Mouse (Mus musculus): ENCODE measurements around the gene Rmnd5a.
"Not testable (repeated sequence)": the region's sequence is repeated elsewhere in the genome, so short reads cannot be mapped to it uniquely, and the experiment has no call there.

Gene Rmnd5a

DNA sequence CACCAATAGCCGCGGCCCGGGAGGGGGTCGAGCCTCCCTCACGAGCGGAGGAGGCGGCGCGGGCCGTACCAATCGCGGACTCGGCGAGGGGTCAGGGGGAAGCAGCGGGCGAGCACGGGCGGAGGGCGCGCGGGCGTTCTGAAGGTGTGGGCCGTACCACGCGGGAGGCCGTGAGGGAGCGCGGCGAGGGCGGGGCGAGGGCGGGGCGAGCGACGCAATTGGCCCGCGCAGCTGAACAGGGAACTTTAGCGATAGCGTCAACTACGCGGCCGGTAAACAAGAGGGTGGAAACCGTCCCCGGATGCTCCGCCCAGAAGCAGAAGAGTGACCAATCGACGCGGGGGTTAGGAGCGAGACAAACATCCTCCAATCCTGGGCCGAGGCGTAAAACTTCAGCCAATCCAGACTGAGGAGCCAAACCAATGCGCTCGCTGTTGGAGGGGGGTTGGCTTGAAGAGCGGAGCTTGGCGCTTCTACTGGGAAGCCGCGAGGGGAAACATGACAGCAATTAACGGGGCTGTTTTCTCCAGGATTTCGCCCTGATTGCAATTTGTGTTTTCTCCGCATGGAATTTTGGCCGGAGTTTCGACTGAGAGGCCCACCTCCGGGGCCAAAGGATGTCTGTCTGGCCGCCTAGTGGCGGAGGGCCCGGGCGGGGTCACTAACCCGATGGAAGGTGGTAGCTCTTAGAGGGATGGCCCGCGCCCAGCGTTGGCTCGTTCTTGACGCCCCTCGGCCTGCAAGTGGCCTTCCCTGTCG, at the start of gene Rmnd5a:
Rmnd5a (minus strand) TSS at position 146 of the 759 bp plus-strand sequence.
- peak; percentile 96 for DNase-seq (ENCODE audit: low spot score)

DNA sequence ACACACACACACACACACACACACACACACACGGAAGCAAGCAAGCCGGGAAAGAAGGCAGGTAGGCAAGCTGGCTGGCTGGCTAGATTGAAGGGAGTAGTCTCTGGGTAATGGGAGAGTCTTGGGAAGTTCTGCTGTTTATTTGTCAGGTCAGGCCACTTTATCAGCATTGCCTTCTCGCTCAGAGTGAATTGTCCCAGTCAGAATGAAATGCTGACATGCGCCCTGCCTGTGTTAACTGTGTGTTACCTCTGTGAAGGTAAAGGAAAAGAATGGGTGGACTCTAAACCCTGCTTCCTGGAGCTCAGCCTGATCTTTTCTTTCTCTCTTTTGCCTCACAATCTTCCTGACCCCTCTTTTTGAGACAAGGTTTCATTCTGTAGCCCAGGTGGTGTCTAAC, 47.5 kb upstream of the Rmnd5a start:
- no peak for DNase-seq (ENCODE audit: low spot score)

DNA sequence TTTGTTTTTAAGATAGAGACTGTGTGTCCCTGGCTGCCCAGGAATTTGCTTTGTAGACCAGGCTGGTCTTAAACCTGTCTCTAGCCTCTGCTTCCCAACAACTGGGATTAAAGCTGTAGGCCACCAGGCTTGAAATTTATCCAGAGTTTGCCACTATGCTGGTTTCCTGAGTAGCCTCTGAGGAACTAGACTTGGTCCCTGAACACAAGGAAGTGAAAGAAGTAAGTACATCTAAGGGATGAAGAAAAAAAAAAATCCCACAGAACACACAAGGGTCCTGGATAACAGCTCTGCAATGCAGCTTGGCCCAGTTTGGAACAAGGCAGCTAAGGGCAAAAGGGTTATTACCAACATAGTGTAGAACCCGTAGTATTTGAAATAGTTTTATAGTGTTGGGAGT, 46.4 kb upstream of the Rmnd5a start:
- no peak for DNase-seq (ENCODE audit: low spot score)

DNA sequence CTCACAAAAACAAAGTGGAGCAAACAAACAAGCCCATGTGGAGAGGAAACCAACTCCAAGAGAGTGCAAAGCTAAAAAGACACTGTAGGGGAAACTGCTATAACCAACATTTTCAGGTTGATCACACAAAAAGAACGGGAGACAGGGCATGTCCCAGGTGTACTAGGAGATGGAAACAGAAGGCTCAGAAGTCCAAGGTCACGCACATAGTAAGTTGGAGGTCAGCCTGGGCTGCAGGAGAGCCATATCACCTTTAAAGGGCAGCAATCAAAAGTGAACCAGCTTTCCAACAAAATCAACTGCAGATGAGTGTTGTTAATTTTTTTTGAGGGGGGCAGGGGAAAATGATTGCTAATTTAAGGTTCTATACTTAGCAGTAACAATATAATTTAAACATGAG, 45.8 kb upstream of the Rmnd5a start:
- DNase-seq (ENCODE audit: low spot score): no peak

DNA sequence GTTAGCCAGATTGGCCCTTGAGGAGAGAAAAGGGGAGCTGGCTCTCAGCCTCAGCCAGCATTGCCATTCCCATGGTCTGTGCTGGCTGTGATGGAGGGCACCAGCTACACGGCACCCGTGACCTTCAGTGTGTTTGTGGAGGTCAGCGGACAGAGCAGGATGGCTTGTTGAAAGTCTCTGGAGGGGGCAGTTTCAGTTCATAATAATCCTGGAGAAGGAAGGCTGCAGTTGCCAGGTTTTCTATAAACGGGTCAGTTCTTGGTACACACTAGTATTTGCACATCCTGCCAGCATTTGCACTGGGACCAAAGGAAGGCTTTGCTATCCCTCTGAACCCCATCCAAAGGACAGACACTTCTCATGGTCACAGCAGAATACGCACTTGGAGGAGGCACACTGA, 44.8 kb upstream of the Rmnd5a start:
- no peak for DNase-seq (ENCODE audit: low spot score)

DNA sequence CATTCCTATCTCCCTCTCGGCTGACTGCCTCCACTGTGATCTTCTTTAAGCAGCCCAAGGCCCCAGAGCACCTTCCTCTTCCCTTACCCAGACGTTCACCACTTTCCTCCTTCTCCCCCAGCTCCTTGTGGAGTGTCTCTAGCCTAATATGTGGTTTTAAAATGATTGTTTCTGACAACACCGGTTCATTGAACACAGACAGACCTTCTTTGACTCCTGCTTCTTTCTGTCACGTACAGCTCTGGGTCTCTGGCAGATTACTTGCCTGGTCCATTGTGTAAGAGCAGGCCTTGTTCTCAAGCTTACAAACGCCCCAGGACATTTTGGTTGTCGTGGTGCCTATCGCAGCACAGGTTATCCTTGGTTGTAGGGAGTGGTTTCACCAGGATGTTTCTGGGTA, 40.7 kb upstream of the Rmnd5a start:
- no peak for DNase-seq (ENCODE audit: low spot score)

DNA sequence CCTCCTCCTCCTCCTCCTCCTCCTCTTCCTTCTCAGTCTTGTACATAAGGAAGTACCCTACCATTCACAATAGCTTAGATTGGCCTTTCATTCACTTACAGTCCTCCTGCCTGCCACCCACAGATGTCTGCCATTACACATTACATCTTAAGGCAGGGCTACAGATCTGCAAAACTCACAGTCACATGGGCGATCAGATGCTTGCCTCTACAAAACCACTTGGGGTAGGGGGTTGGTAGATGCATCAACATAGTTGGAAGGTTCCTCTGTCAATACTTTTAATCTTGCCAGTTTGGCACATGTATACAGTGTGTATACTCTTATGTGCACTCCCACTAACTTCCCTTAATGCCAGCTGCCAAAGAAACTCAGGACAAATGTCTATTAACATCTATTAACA, 39.7 kb upstream of the Rmnd5a start:
- DNase-seq (ENCODE audit: low spot score): no peak

DNA sequence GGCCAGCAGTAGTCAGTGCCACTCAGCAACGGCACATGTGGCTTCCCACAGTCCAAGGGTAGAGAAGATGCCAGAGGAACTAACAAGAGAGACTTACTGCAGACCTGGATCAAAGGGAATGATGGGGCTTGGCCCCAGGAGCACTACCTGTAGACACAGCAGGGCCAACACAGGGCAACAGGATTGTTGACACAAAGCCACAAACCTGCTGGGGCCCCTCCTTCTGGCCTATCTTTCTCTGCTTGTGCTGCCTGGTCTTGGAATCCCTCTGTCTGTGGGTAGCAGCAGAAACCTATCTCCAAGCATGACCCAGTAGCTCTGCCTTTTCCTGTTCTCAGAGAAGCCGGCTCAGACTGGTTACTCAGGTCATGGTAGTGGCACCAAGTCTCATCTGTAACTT, 39.2 kb upstream of the Rmnd5a start:
- DNase-seq (ENCODE audit: low spot score): not testable (repeated sequence)

DNA sequence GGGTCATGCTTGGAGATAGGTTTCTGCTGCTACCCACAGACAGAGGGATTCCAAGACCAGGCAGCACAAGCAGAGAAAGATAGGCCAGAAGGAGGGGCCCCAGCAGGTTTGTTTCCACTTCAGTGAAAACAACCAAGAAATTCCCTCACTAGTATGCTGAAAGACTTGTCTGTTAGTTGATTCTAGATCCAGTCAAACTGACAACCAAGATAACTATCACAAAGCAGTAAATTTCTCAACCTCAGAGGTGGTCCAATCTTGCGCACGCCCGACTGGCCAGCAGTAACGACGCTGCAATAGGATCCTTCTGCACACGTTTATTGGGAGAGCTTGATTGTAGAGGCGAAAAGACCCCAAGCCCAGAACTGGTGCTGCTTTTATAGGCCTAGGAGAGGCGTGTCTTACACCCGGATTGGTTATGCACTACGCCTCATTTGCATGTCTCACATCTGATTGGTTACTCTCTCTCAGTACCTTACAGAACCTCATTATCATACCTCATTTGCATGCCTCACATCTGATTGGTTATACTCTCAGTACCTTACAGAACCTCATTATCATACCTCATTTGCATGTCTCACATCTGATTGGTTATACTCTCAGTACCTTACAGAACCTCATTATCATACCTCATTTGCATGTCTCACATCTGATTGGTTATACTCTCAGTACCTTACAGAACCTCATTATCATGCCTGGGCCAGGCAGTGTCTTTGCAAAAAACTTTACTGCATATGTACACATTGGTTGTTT, 38.6 kb upstream of the Rmnd5a start:
- not testable (repeated sequence) for DNase-seq (ENCODE audit: low spot score)

DNA sequence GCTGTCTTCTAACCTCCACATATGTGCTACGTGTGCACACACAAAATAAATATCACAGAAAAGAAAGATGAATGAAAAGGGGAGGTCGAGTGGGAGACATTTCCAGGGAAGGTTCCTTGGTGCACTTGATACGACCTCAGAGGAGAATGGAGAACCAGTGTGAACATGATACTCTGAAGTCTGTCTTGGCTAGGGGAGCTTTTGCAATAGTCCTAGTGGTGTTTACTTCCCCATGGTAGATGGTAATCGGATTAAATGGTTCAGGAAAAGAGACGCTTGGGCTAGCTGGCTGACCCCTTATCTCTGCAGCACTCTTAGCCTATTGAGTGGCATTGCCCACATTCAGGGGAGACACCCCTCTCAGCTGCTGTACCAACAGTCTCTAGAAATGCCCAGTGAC, 36.3 kb upstream of the Rmnd5a start:
- no peak for DNase-seq (ENCODE audit: low spot score)

DNA sequence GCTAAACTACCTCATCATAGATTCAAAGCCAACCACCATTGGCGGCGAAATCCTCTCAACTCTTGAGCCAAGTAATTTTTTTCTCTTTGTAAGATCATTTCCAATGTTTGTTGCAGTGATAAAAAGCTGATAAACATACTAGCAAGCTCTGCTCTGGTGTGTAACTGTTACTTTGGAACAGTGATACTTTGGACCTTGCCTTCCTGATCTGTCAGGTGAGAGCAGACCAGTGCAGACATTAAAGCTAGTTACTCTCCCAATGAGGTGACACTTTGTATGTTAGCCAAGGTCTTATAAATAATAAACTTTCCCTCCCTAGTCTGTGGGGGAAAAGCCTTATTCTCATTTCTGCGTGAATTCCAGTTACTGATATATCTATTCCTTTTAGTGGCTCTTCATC, 35.2 kb upstream of the Rmnd5a start:
- DNase-seq (ENCODE audit: low spot score): no peak

DNA sequence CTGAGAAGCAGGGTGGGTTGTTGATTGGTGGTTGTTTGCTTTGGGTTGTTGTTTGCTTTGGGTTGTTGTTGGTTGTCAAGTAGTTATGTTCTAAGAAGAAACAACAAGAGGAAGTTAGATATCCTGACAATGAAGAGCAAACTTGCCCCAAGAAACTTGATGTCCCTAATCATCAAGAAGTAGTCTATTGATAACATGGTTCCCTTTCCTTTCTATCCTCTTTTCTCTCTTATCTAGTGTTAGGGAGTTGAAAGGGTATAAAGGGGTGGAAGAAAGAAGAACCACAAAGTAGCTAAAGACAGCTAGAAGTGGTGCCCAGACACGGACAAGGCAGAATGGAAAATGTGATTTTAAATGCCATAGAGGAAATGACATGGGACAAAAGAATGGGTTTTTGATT, 32.3 kb upstream of the Rmnd5a start:
- no peak for DNase-seq (ENCODE audit: low spot score)

DNA sequence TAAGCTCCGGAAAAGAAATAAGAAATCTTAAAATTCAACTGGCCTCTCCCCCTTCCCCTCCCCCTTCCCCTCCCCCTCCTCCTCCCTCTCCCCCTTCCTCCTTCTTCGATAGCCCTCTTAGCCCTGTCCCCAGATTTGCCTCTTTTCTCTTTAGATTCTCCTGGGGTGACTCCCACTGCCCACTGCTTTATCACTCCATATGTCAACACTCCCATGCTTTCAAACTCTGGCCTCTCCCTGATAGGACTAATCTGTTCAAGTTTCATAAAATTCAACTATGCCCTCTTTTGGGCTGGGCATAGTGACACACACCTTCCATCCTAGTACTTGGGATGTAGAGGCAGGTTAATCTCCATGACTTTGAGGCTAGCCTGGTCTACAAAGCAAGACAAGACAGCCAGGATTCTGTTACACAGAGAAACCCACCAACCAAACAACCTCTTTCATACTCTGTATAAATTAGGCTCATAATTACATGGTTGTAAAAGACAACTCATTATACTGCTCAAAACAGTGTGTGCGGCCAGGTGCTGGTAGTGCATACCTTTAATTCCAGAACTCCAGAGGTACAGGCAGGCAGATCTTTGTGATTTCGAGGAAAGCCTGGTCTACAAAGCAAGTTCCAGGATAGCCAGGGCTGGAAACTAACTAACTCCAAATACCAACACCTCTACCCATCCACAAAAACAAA, 31.5 kb upstream of the Rmnd5a start:
- no peak for DNase-seq (ENCODE audit: low spot score)

DNA sequence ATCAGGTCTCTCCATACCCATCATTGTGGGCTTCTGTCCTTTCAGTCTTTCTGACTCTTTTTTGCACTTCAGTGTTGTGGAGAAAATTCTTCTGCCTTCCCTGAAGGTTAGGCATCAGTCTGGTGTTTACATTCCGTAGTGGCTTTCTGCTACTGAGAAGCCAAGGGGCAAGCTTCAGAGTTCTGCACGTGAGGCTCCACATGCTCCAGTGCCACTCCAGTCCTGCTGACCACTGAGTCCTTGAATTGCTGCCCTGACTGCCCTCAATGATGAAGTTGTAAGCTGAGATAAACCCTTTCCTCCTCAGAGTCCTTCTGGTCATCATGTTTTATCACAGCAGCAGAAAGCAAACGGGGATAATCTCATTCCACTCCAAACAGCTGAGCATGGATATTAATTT, 28.9 kb upstream of the Rmnd5a start:
- no peak for DNase-seq (ENCODE audit: low spot score)

DNA sequence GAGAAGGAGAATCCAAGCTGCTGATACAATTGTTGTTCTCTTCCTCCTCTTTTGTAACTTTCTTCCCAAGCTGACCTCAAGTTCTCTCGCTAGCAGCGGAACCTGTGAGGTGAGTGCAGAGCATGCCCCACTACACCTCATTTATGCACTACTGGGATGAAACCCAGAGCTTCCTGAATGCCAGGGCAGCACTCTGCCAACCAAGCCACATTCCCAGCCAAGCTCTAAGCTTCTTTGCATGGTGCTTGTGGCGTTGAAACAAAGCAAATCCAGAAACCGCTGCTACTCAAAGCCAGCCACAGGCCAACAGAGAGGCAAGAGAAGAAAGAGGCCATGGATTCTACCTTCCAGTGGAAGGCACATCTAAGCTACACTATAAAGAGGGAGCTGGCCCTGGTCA, 27.3 kb upstream of the Rmnd5a start:
- no peak for DNase-seq (ENCODE audit: low spot score)

DNA sequence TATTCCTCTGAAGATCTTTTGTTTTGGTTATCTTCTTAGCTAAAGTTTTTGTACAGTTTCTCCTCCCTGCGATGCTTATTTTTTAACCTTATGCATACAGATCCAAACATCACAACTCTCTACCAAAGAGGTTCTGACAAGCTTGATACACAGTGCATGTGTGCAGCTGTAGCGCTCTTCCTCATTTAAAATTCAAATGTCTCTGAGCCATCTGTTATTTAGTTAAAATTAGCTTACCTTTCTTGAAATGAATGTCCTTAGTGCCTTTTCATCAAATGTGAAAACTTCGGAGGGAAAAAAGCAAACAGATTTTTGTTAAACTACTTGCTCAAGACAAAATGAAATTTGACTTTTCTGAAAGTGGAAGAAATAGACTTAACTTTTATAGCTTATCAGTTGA, 24.7 kb upstream of the Rmnd5a start:
- no peak for DNase-seq (ENCODE audit: low spot score)

DNA sequence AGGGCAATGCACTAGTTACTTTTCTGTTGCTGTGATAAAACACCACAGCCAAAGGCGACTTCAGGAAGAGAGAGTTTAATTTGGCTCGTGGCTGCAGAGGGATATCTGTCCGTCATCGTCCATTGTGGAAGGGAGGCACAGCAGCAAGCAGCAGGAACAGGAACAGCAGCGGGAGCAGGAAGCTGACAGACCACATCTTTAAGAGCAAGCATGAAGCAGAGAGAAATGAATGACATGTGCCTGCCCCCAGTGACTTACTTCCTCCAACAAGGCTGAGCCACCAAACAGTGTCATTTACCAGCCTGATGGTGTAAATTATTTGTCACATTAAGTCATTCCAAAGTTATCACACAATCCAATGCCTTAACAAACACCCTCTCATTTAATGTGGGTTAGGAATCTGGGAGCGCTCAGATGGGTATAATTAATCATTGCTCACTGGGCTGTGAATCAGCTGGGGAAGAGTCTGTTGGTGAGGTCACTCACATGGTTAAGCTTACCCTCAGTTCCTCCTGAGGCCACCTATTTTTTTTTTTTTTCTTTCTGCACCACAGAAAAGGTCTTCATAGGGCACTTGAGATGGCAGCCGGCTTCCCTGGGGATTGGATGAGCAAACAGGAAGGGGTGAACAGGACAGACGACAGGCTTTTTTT, 17.6 kb upstream of the Rmnd5a start:
- no peak for DNase-seq (ENCODE audit: low spot score)

DNA sequence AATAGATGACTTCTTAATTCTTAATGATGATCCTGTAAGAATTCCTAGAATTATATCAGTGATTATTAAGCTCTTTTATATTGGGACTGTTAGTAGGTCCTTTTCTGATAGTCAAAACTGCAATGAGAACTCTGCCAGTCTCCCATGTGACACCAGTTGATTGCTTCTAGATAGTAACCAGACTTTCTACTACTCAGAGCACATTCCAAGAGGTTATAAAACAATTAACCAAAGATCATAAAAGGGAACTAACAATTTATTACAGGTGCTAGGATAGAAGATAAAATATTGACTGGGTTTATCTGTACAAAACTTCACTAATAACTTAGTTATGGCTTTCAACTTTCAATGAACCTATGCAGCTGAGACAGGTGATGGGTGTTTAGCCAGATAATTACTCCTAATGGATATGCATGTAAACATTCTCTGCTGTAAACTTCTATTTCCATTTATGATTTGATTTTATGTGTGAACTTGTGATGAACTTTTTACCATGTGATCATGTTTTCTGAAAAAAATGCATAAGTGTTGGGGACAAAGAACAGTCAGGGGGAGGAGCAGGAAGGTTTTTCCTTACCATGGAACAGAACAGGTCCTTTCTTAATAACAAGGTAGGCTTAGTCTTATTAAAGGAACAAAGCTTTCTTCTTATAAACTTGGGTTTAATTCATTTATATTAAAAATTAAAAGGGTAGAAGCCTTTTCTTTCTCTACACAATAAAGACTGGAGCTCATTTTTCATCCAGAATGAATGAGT, 13.7 kb upstream of the Rmnd5a start:
- DNase-seq (ENCODE audit: low spot score): not testable (repeated sequence)

DNA sequence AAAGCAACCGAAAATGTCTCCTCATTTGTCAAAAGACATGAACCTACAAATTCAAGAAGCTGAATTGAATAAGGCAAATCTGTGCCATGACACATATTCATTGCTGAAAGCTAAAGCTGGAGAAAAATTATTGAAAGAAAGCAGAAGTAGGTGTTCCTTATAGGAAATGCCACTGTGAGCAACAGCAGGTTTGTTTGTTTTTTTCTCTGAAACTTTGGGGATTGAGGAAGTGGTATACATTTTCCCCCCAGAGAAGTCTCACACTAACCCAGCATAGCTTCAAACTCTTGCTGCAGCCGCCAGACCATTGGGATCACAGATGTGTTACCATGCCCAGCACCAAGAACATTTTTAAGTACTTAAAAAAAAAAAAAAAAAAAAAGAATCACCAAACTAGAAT, 12.4 kb upstream of the Rmnd5a start:
- no peak for DNase-seq (ENCODE audit: low spot score)

DNA sequence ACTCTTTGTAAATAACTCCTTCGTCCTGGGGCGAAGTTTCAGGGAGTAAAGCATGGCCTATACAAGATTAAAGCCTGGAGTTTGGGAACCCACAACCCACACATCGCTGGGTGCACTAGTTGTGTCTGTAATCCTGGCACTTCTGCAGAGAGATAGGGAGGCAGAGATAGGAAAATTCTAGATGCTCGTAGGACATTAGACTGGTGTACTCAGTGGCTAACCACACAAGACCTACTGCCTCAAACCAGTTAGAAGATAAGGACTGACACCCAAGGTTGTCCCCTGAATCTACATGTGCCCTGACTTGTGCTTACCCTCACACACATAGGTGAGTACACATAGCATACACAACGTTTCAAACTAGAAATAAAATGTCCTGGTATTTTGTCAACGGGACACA, 5.1 kb upstream of the Rmnd5a start:
- DNase-seq (ENCODE audit: low spot score): no peak

DNA sequence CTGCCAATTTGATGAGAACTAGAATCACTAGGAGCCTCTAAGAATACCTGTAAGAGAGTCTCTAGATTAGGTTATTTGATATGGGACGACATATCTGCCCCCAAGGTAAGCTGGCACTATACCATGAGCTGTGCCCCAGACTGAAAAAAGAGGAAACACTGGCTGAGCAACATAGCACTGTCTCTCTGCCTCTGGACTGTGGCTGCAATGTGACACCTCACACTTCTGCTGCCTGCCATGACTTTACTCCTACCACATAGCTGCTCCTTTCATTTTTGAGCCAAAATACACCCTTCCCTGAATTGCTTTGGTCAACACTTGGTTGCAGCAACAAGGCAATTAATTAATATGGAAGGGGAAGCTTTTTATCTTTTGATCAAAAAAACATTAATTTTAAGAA, 4.3 kb upstream of the Rmnd5a start:
- DNase-seq (ENCODE audit: low spot score): no peak

DNA sequence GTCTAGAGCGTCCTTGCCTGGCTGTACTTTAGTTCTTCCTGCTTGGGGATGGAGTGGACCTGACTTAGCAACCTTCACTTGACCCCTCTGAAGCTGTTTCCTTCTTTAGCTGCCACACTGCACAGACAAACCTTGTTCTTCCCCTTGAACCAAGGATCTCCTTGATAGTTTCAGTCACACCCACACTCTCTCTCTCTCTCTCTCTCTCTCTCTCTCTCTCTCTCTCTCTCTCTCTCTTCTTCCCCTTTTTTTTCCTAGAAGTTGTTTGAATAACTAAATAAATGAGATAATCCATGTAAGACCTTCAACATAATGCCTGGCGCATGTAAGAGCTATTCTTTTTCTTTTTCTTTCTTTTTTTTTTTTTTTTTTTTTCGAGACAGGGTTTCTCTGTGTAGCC, 1.7 kb upstream of the Rmnd5a start:
- DNase-seq (ENCODE audit: low spot score): no peak

All from urinary bladder, postnatal 25 days (tissue).